Mouse (Mus musculus) MEL (cell line): ENCODE data around the gene Kmt2d. TPM values are rescaled to one million over a fixed set of nuclear protein-coding genes. Genes with fewer than 3 reads are reported as not detected.

Experiments used
- DNase-seq: peaks from one replicate; pipeline ENCODE4 v3.0.0; 2011; ENCODE audit warnings: low read depth, low spot score
- H3K27ac ChIP-seq: 2 replicates; pipeline ENCODE4 v1.5.1; 2012; ENCODE audit warnings: low read depth, mild to moderate bottlenecking, control low read depth, low read length, moderate library complexity; ENCODE audit not compliant: control insufficient read depth
- H3K27me3 ChIP-seq, 2 experiments: fragments of 150-350 bp in 1 of 2; sonication (generic) in 1 of 2; 2 replicates each; pipeline ENCODE4 v1.6.1; 2012; ENCODE audit warnings: low read length in 2 of 2, mild to moderate bottlenecking in 2 of 2, improper control_type of control experiment in 1 of 2, moderate library complexity in 1 of 2; ENCODE audit not compliant: insufficient read depth in 2 of 2, control insufficient read depth in 1 of 2
- H3K36me3 ChIP-seq, 2 experiments: 2 replicates each; pipeline ENCODE4 v1.6.1; 2012 to 2014; ENCODE audit warnings: low read length in 2 of 2, improper control_type of control experiment in 1 of 2, inconsistent platforms in 1 of 2, mild to moderate bottlenecking in 1 of 2; ENCODE audit not compliant: insufficient read depth in 2 of 2, control insufficient read depth in 1 of 2
- H3K4me1 ChIP-seq, 2 experiments: fragments of 150-350 bp in 1 of 2; sonication (generic) in 1 of 2; 2 replicates each; pipeline ENCODE4 v1.6.1; 2012; ENCODE audit warnings: low read length in 2 of 2, improper control_type of control experiment in 1 of 2, mild to moderate bottlenecking in 1 of 2; ENCODE audit not compliant: insufficient read depth in 2 of 2, control insufficient read depth in 1 of 2
- H3K4me3 ChIP-seq, 2 experiments: fragments of 150-350 bp in 1 of 2; sonication (generic) in 1 of 2; 2 replicates each; pipeline ENCODE4 v1.5.1; 2012; ENCODE audit warnings: low read depth in 2 of 2, low read length in 2 of 2, mild to moderate bottlenecking in 2 of 2, moderate library complexity in 2 of 2, control low read depth in 1 of 2, improper control_type of control experiment in 1 of 2; ENCODE audit not compliant: control insufficient read depth in 1 of 2, insufficient read depth in 1 of 2
- H3K79me2 ChIP-seq: 2 replicates; pipeline ENCODE4 v1.6.1; 2012; ENCODE audit warnings: mild to moderate bottlenecking, low read length, moderate library complexity; ENCODE audit not compliant: control insufficient read depth, poor library complexity, insufficient read depth
- H3K9ac ChIP-seq: 2 replicates; pipeline ENCODE4 v1.6.1; 2012; ENCODE audit warnings: low read depth, mild to moderate bottlenecking, control low read depth, low read length, moderate library complexity; ENCODE audit not compliant: control insufficient read depth, poor library complexity, severe bottlenecking
- H3K9me3 ChIP-seq: fragments of 150-350 bp; sonication (generic); replicated peaks from 2 replicates; pipeline ENCODE4 v1.6.1; 2012; ENCODE audit warnings: mild to moderate bottlenecking, low read length, improper control_type of control experiment, moderate library complexity; ENCODE audit not compliant: insufficient read depth
- GABPA ChIP-seq: IDR thresholded peaks from 2 replicates; pipeline ENCODE4 v1.6.1; 2012; ENCODE audit warnings: low read depth, mild to moderate bottlenecking, inconsistent platforms, low read length, improper control_type of control experiment, moderate library complexity
- GATA1 ChIP-seq: IDR thresholded peaks from 2 replicates; pipeline ENCODE4 v1.6.1; 2011; ENCODE audit warnings: low read depth, low read length, improper control_type of control experiment
- HCFC1 ChIP-seq: IDR thresholded peaks from 2 replicates; pipeline ENCODE4 v1.6.1; 2012; ENCODE audit warnings: low read depth, mild to moderate bottlenecking, inconsistent platforms, low read length, improper control_type of control experiment, moderate library complexity
- JUND ChIP-seq: IDR thresholded peaks from 2 replicates; pipeline ENCODE4 v1.6.1; 2011; ENCODE audit warnings: low read depth, mild to moderate bottlenecking, improper control_type of control experiment, low read length
- KAT2A ChIP-seq: conservative IDR thresholded peaks from 2 replicates; pipeline ENCODE4 v1.6.1; 2012; ENCODE audit warnings: low read depth, low read length, improper control_type of control experiment, inconsistent platforms
- MAFK ChIP-seq: IDR thresholded peaks from 2 replicates; pipeline ENCODE4 v1.6.1; 2011; ENCODE audit warnings: low read depth, mild to moderate bottlenecking, low read length, improper control_type of control experiment, borderline replicate concordance
- MEF2A ChIP-seq: IDR thresholded peaks from 2 replicates; pipeline ENCODE4 v1.6.1; 2014; ENCODE audit warnings: low read depth, mild to moderate bottlenecking, inconsistent platforms, low read length, improper control_type of control experiment; ENCODE audit not compliant: poor library complexity, insufficient replicate concordance, severe bottlenecking; ENCODE audit errors: extremely low read depth
- MYC ChIP-seq: IDR thresholded peaks from 2 replicates; pipeline ENCODE4 v1.6.1; 2011; ENCODE audit warnings: low read depth, mild to moderate bottlenecking, low read length, improper control_type of control experiment, moderate library complexity
- NELFE ChIP-seq: IDR thresholded peaks from 2 replicates; pipeline ENCODE4 v1.6.1; 2011; ENCODE audit warnings: low read depth, low read length, improper control_type of control experiment
- POLR2A ChIP-seq, 2 experiments: IDR thresholded peaks; 2 replicates each; pipeline ENCODE4 v1.6.1; 2011 to 2012; ENCODE audit warnings: low read length in 2 of 2, mild to moderate bottlenecking in 2 of 2, control low read depth in 1 of 2, improper control_type of control experiment in 1 of 2, low read depth in 1 of 2, moderate library complexity in 1 of 2; ENCODE audit not compliant: control insufficient read depth in 1 of 2, insufficient read depth in 1 of 2, poor library complexity in 1 of 2
- POLR2AphosphoS5 ChIP-seq: IDR thresholded peaks from 2 replicates; pipeline ENCODE4 v1.6.1; 2012; ENCODE audit warnings: low read depth, borderline replicate concordance, mild to moderate bottlenecking, inconsistent platforms, low read length, moderate library complexity, mixed read lengths
- RAD21 ChIP-seq: IDR thresholded peaks from 2 replicates; pipeline ENCODE4 v1.6.1; 2011; ENCODE audit warnings: mild to moderate bottlenecking, low read depth, low read length, improper control_type of control experiment
- SMC3 ChIP-seq: IDR thresholded peaks from 2 replicates; pipeline ENCODE4 v1.6.1; 2011; ENCODE audit warnings: low read depth, low read length, improper control_type of control experiment
- TAL1 ChIP-seq: IDR thresholded peaks from 2 replicates; pipeline ENCODE4 v1.6.1; 2012; ENCODE audit warnings: mild to moderate bottlenecking, inconsistent platforms, low read length, moderate library complexity, mixed read lengths
- TBP ChIP-seq: IDR thresholded peaks from 2 replicates; pipeline ENCODE4 v1.8.0; 2011; ENCODE audit warnings: low read depth, low read length, improper control_type of control experiment
- UBTF ChIP-seq: IDR thresholded peaks from 2 replicates; pipeline ENCODE4 v1.6.1; 2012; ENCODE audit warnings: low read depth, mild to moderate bottlenecking, inconsistent platforms, low read length, improper control_type of control experiment, moderate library complexity, borderline replicate concordance; ENCODE audit not compliant: insufficient read depth
- USF1 ChIP-seq: IDR thresholded peaks from 2 replicates; pipeline ENCODE4 v1.6.1; 2014; ENCODE audit warnings: low read depth, mild to moderate bottlenecking, inconsistent platforms, low read length, improper control_type of control experiment, moderate library complexity
- USF2 ChIP-seq, 2 experiments: IDR thresholded peaks; 2 replicates each; pipeline ENCODE4 v1.6.1; 2011 to 2012; ENCODE audit warnings: improper control_type of control experiment in 2 of 2, low read length in 2 of 2, borderline replicate concordance in 1 of 2, inconsistent platforms in 1 of 2, low read depth in 1 of 2, mild to moderate bottlenecking in 1 of 2; ENCODE audit not compliant: insufficient read depth in 1 of 2
- ZC3H11A ChIP-seq: IDR thresholded peaks from 2 replicates; pipeline ENCODE4 v1.6.1; 2012; ENCODE audit warnings: low read depth, mild to moderate bottlenecking, inconsistent platforms, low read length, improper control_type of control experiment
- ZKSCAN1 ChIP-seq: IDR thresholded peaks from 2 replicates; pipeline ENCODE4 v1.6.1; 2012; ENCODE audit warnings: low read depth, mild to moderate bottlenecking, inconsistent platforms, low read length, improper control_type of control experiment, moderate library complexity
- polyA plus RNA-seq, 2 experiments: library from polyadenylated mRNA; stranded (reverse) in 1 of 2; unstranded in 1 of 2; fragments of >175 nt in 1 of 2; fragments of >200 nt in 1 of 2; gene quantifications; 2 replicates each; pipeline versions ENCODE4 v1.2.1 to v1.2.4; 2012; ENCODE audit warnings: low replicate concordance in 2 of 2, low read depth in 1 of 2; ENCODE audit not compliant: insufficient read length in 2 of 2, insufficient read depth in 1 of 2, missing spikeins in 1 of 2
- total RNA-seq: library from RNA; depleted of rRNA; stranded (reverse); fragments of 300-350 nt; gene quantifications from 2 replicates; pipeline ENCODE4 v1.2.3, GENCODE M21; 2012

Gene Kmt2d
- total and polyA plus RNA-seq, 3 experiments: 12.5 to 47.7 (median 42.0) TPM

DNA sequence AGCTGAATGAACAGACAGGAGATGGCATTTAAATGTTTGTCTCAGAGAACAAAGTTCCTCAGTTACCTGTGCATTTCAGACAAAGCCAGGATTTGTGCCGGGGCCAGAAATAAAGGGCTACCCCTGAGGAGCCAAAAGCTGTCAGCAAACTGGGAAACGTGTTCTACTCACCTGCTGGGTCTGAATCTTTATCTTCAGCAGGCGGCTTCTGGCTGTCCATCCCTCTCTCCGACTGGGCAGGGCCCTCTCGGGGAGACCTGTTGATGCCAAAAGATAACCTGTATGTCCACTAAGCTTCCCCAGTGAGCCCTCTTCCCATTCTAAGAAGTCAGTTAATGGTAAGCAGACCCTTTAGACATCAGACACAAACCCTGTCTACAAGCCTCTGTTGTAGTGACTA is 4.5 kb downstream of the Kmt2d start:
- peaks cover 14 to 21% of the 10 kb centered on the region in 2 experiments for H3K4me1 ChIP-seq
- TF ChIP-seq GATA1 (no peak), NELFE (no peak), GABPA (no peak)
- TF ChIP-seq, all 39 proteins: peak for 0
- H3K9me3 ChIP-seq: no peaks in the 10 kb centered on the region
- no peak overlapping the region for H3K9ac ChIP-seq
- peaks cover 17 to 18% of the 10 kb centered on the region in 2 experiments for H3K36me3 ChIP-seq
- H3K4me3 ChIP-seq: no peak overlapping the region
- no peak overlapping the region for H3K27ac ChIP-seq
- peaks cover 57% of the 10 kb centered on the region for H3K79me2 ChIP-seq
- H3K27me3 ChIP-seq: no peaks in the 10 kb centered on the region
- no peak for DNase-seq

DNA sequence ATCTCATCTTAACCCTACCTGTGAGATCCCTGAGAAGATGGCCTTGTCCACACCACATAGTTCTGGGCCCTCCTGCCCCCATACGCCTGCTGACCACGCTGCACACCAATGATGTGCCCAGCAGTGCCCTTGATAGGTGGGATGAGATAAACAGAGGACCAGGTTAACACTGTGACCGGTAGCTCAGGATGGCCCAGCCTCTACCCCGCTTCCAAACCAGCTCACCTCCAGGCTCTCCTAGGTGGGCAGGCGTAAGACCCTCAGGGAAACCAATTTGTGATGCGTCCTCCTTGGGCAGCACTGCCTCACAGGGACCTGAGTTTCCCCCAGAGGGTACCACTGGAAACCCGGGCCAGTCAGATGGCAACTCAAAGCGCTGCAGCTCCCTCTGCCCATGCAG is 5.2 kb downstream of the Kmt2d start:
- Histone ChIP-seq H3K4me1 (peaks cover 14 to 21% of the 10 kb centered on the region in 2 experiments), H3K4me3 (no peak overlapping the region), H3K79me2 (peaks cover 50% of the 10 kb centered on the region), H3K27ac (no peak overlapping the region), H3K27me3 (no peaks in the 10 kb centered on the region), H3K9me3 (no peaks in the 10 kb centered on the region)
- DNase-seq: no peak
- peak in 1 of 2 experiments; percentile 35; a peak in 1 of 4 replicates for TF ChIP-seq POLR2A (IDR thresholded peaks at IDR 0.05; ENCODE audit: control insufficient read depth in 1 of 2, insufficient read depth in 1 of 2, low read depth in 1 of 2, low read length in 2 of 2, poor library complexity in 1 of 2)
- no peak for TF ChIP-seq MYC
- TF ChIP-seq, all 39 proteins: peak for 1
- peaks cover 18 to 19% of the 10 kb centered on the region in 2 experiments for H3K36me3 ChIP-seq
- H3K9ac ChIP-seq: no peak overlapping the region

DNA sequence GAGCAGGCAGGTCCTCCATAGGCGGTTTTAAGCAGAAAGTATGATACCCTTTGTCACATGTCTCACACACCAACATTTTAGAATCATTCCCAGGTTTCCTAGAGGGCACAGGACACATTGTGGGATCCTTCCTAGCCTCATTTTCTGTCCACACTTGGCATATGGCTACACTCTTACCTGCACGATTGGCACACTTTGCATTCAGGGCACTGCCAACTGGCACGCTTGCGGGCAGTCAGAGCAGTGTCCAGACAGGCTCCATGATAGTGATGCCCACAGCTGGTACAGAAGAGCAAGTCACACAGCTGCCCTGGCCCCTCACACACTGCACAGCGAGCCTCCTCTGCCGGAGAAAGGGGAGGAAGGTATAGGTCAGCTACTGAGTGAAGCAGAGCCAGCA is 6.1 kb downstream of the Kmt2d start:
- Histone ChIP-seq H3K36me3 (peaks cover 18 to 23% of the 10 kb centered on the region in 2 experiments), H3K4me3 (no peak overlapping the region), H3K27me3 (no peaks in the 10 kb centered on the region), H3K9ac (no peak overlapping the region), H3K4me1 (peaks cover 14 to 21% of the 10 kb centered on the region in 2 experiments), H3K79me2 (peaks cover 42% of the 10 kb centered on the region), H3K9me3 (no peaks in the 10 kb centered on the region), H3K27ac (no peak overlapping the region)
- no peak for DNase-seq
- TF ChIP-seq JUND (no peak), MEF2A (no peak), SMC3 (no peak), RAD21 (no peak)

DNA sequence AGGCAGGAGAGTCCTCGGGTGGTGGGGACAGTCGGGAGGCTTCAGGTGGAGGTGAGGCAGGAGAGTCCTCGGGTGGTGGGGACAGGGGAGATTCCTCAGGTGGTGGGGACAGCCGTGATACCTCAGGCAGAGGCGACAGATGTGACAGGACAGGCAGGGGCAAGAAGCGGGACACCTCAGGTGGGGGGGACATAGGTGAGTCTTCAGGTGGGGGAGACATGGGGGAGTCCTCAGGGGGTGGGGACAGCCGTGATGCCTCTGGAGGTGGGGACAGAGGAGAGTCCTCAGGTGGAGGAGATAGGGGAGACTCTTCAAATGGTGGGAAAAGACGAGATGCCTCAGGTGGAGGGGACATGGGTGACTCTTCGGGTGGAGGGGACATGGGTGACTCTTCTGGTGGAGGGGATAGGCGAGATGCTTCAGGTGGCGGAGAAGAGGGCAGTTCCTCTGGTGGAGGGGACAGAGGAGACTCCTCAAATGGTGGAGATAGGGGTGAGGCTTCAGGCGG is 7.5 kb downstream of the Kmt2d start:
- H3K4me1 ChIP-seq: peaks cover 8 to 11% of the 10 kb centered on the region in 2 experiments
- H3K4me3 ChIP-seq: no peak overlapping the region
- peaks cover 11 to 31% of the 10 kb centered on the region in 2 experiments for H3K36me3 ChIP-seq
- TF ChIP-seq USF2 (IDR thresholded peaks at IDR 0.05; ENCODE audit: borderline replicate concordance in 1 of 2, insufficient read depth in 1 of 2, low read depth in 1 of 2, low read length in 2 of 2) (no peak), POLR2AphosphoS5 (no peak), ZKSCAN1 (no peak), POLR2A (IDR thresholded peaks at IDR 0.05; ENCODE audit: control insufficient read depth in 1 of 2, insufficient read depth in 1 of 2, low read depth in 1 of 2, low read length in 2 of 2, poor library complexity in 1 of 2) (no peak), ZC3H11A (no peak), UBTF (no peak), TBP (no peak), TAL1 (no peak), HCFC1 (no peak), KAT2A (no peak), MAFK (no peak), USF1 (no peak)

More for the DNA sequence above, 7.5 kb downstream of the Kmt2d start:
- H3K79me2 ChIP-seq: peaks cover 27% of the 10 kb centered on the region
- no peak overlapping the region for H3K27ac ChIP-seq
- H3K9me3 ChIP-seq: no peaks in the 10 kb centered on the region
- H3K9ac ChIP-seq: no peak overlapping the region
- DNase-seq: no peak
- H3K27me3 ChIP-seq: no peaks in the 10 kb centered on the region
